8 mouse cellular contexts compared by ENCODE assay signal in the genomic region with DNA sequence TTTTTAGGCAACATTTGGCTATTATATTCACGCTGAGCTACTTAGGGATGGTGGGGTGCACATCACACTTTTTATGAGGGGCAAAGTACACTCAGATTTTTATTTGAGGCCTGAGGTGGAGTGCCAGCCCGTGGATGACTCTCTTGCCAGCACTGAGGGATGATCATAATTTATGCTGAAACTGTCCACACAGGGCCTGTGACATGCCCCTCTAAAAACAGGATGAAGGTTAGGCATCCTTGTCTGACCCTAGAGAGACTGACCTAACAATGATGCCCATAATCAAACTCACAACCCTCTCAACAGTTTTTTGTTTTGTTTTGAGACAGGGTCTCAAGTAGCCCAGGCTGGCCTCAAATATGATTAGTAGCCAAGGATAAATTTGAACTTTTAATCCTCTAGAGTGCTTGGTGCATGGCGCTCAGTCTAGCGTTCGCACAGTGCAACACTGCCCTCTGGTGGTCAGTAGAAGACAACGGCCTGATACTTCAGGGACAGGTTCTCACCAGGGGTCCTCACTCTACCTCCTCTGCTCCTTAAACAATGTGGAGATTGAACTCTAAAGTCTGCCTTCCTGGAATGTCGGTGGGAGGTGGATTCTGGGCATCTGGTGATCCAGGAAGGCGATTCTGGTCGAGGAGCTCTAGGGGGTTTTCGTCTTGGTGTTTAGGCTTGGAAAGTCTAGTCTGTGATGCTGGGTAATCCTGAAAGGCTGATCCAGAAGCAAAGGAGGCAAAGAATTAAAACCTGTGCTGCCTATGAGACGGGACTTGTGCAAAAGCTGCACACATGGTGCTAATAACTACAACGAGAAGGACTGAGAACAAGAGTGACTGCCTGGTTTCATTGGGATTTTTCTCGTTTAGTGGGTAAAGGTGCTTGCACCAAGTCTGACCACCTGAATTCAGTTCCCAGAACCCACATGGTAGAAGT. TPM values are rescaled to one million over a fixed set of nuclear protein-coding genes. Genes with fewer than 3 reads are reported as not detected.
A peak's percentile ranks its signal among the peaks of the same experiment; 100 is the strongest.
DNase-seq lines count a peak whose midpoint lies in the region; ATAC-seq and TF ChIP-seq lines count a peak whose summit lies in the region.
"Had no signal": no experiment of that assay in that cellular context is flagged by ENCODE, and none has a peak within 500 bp of the region (broad histone marks: within the 10 kb centered on the region; RNA-seq: fewer than 3 reads in every experiment).

No protein-coding gene starts in this region.

- no peak overlapping the region for H3K9ac ChIP-seq in MEL (ENCODE audit: control insufficient read depth, low read depth, low read length, poor library complexity, severe bottlenecking)
- H3K9ac ChIP-seq in hindbrain, embryonic 12.5 days, result no peak overlapping the region

- peak; percentile 55 to 76 (median 62) for TF ChIP-seq CTCF in MEL (IDR thresholded peaks at IDR 0.05 in 2 of 3, conservative IDR thresholded peaks at IDR 0.05 in 1 of 3; ENCODE audit: control insufficient read depth in 1 of 3, insufficient read depth in 1 of 3, low read depth in 2 of 3, low read length in 3 of 3, poor library complexity in 1 of 3, severe bottlenecking in 1 of 3)
- TF ChIP-seq CTCF in embryonic fibroblast, embryonic 13.5 days (IDR thresholded peaks at IDR 0.05; ENCODE audit: borderline replicate concordance, insufficient read depth, low read length), result peak; percentile 95

- peaks cover 0 to 2% of the 10 kb centered on the region in 2 experiments; a peak in 3 of 4 replicates for H3K27me3 ChIP-seq in MEL (ENCODE audit: control insufficient read depth in 1 of 2, insufficient read depth in 2 of 2, low read length in 2 of 2)
- peaks cover 7% of the 10 kb centered on the region for H3K27me3 ChIP-seq in hindbrain, embryonic 12.5 days

- H3K36me3 ChIP-seq in MEL (ENCODE audit: control insufficient read depth in 1 of 2, insufficient read depth in 2 of 2, low read length in 2 of 2), result no peaks in the 10 kb centered on the region
- H3K36me3 ChIP-seq in hindbrain, embryonic 12.5 days, result no peaks in the 10 kb centered on the region

- peak; percentile 79 for ATAC-seq in hindbrain, embryonic 12.5 days (ENCODE audit: low FRiP score)

- TF ChIP-seq EP300 in MEL (IDR thresholded peaks at IDR 0.05; ENCODE audit: low read depth in 1 of 2, low read length in 2 of 2), result no peak

- peak; percentile 86 for DNase-seq in MEL (ENCODE audit: low read depth, low spot score)
- peak; percentile 84 for DNase-seq in brain, adult 2 months (ENCODE audit: low read depth, low spot score)
- DNase-seq in layer of hippocampus, postnatal 36 days, result peak; percentile 37 to 41
- peak; percentile 96 for DNase-seq in mesoderm, embryonic 11.5 days (ENCODE audit: low read depth, low spot score)
- DNase-seq in right cerebral cortex, postnatal 25 days, result peak; percentile 40

- H3K9me3 ChIP-seq in MEL (replicated peaks; ENCODE audit: insufficient read depth, low read length), result no peaks in the 10 kb centered on the region
- H3K9me3 ChIP-seq in hindbrain, embryonic 12.5 days (replicated peaks), result no peaks in the 10 kb centered on the region

- H3K79me2 ChIP-seq in MEL (ENCODE audit: control insufficient read depth, insufficient read depth, low read length, poor library complexity), result no peaks in the 10 kb centered on the region

- no peak overlapping the region for H3K4me2 ChIP-seq in hindbrain, embryonic 12.5 days (replicated peaks)

- WGBS in hindbrain, embryonic 12.5 days, result 21% methylated on average over 13 of the region's 13 CpGs

- H3K27ac ChIP-seq in MEL (ENCODE audit: control insufficient read depth, low read depth, low read length), result no peak overlapping the region
- no peak overlapping the region for H3K27ac ChIP-seq in embryonic fibroblast, embryonic 13.5 days (ENCODE audit: insufficient read depth, low read length)
- no peak overlapping the region for H3K27ac ChIP-seq in hindbrain, embryonic 12.5 days

- H3K4me1 ChIP-seq in MEL (ENCODE audit: control insufficient read depth in 1 of 2, insufficient read depth in 2 of 2, low read length in 2 of 2), result no peaks in the 10 kb centered on the region
- H3K4me1 ChIP-seq in embryonic fibroblast, embryonic 13.5 days (ENCODE audit: control insufficient read depth, insufficient read depth, low read length), result no peaks in the 10 kb centered on the region
- peaks cover 6% of the 10 kb centered on the region for H3K4me1 ChIP-seq in hindbrain, embryonic 12.5 days
- H3K4me1 ChIP-seq: megakaryocyte, embryonic 14.5 days had no signal

- H3K4me3 ChIP-seq in MEL (ENCODE audit: control insufficient read depth in 1 of 2, insufficient read depth in 1 of 2, low read depth in 2 of 2, low read length in 2 of 2), result no peak overlapping the region
- no peak overlapping the region for H3K4me3 ChIP-seq in embryonic fibroblast, embryonic 13.5 days (ENCODE audit: insufficient read depth, low read length)
- H3K4me3 ChIP-seq in hindbrain, embryonic 12.5 days, result no peak overlapping the region
- H3K4me3 ChIP-seq: megakaryocyte, embryonic 14.5 days had no signal

- TF ChIP-seq POLR2A in MEL (IDR thresholded peaks at IDR 0.05; ENCODE audit: control insufficient read depth in 1 of 2, insufficient read depth in 1 of 2, low read depth in 1 of 2, low read length in 2 of 2, poor library complexity in 1 of 2), result no peak
- no peak for TF ChIP-seq POLR2A in embryonic fibroblast, embryonic 13.5 days (IDR thresholded peaks at IDR 0.05; ENCODE audit: low read depth, low read length)

- peak; percentile 66 for TF ChIP-seq RAD21 in MEL (IDR thresholded peaks at IDR 0.05; ENCODE audit: low read depth, low read length)

TF ChIP-seq in MEL, 35 proteins besides CTCF, POLR2A, EP300 and RAD21:
- TF ChIP-seq SMC3 (IDR thresholded peaks at IDR 0.05; ENCODE audit: low read depth, low read length) (peak; percentile 68), E2F4 (IDR thresholded peaks at IDR 0.05; ENCODE audit: borderline replicate concordance, low read depth, low read length) (no peak), ZNF384 (IDR thresholded peaks at IDR 0.05; ENCODE audit: low read depth, low read length) (no peak), MYC (IDR thresholded peaks at IDR 0.05; ENCODE audit: low read depth, low read length) (no peak), ZC3H11A (IDR thresholded peaks at IDR 0.05; ENCODE audit: low read depth, low read length) (peak; percentile 67)
TF ChIP-seq in MEL: peak in this region for 2.

RNA-seq across cellular contexts. Expression of a gene that starts 52.7 kb away (rescaled TPM):
- total RNA-seq in MEL (2012; rRNA removed), result not detected in 2 replicates
- not detected for polyA plus RNA-seq in MEL (2012; ENCODE audit: insufficient read depth in 1 of 2, insufficient read length in 2 of 2, low read depth in 1 of 2, low replicate concordance in 2 of 2, missing spikeins in 1 of 2)
- not detected in 2 replicates for polyA plus RNA-seq in embryonic fibroblast, embryonic 13.5 days (2011; ENCODE audit: insufficient read length, low read depth, missing spikeins)
- polyA plus RNA-seq in hindbrain, embryonic 12.5 days (2016; fragmentation: Nextera tagmentation; extraction: Ambion mirVana), result not detected in 2 replicates
- not detected for total RNA-seq in layer of hippocampus, postnatal 36 days (2021)

Comparison
In these comparisons a context has a peak if more than half of its experiments do, and no peak if none do; other contexts are left out.
1. DNase-seq: peak in every context shown above with its lines; median percentile 96 in mesoderm, embryonic 11.5 days; 86 in MEL; 84 in brain, adult 2 months; 40 in right cerebral cortex, postnatal 25 days; 39 in layer of hippocampus, postnatal 36 days.